Mouse (Mus musculus) G1E (cell line): ENCODE measurements around the gene Vmn1r195.
"Not testable (repeated sequence)": the region's sequence is repeated elsewhere in the genome, so short reads cannot be mapped to it uniquely, and the experiment has no call there.

Experiments
- CTCF ChIP-seq: IDR thresholded peaks from 2 replicates; pipeline ENCODE4 v1.5.1; 2012; ENCODE audit warnings: low read depth, low read length, inconsistent platforms, mixed read lengths
- GATA1 ChIP-seq: IDR thresholded peaks from 2 replicates; pipeline ENCODE4 v1.6.1; 2012; ENCODE audit warnings: borderline replicate concordance, low read length, inconsistent platforms, mixed read lengths
- GATA2 ChIP-seq: IDR thresholded peaks from 2 replicates; pipeline ENCODE4 v1.6.1; 2012; ENCODE audit warnings: low read depth, low read length, inconsistent platforms, borderline replicate concordance
- POLR2AphosphoS5 ChIP-seq: IDR thresholded peaks from 2 replicates; pipeline ENCODE4 v1.6.1; 2012; ENCODE audit warnings: low read depth, low read length, inconsistent platforms; ENCODE audit not compliant: insufficient replicate concordance
- TAL1 ChIP-seq: conservative IDR thresholded peaks from 2 replicates; pipeline ENCODE4 v1.6.1; 2012; ENCODE audit warnings: low read depth, low read length, inconsistent platforms, mixed read lengths

GRCm38 (mm10) chr13:22308075-22308474 is 37.8 kb downstream of the Vmn1r195 start:
- not testable (repeated sequence) for TF ChIP-seq CTCF, GATA2, GATA1, TAL1, POLR2AphosphoS5
